ENCODE assay signal across 11 mouse cellular contexts in the genomic region with DNA sequence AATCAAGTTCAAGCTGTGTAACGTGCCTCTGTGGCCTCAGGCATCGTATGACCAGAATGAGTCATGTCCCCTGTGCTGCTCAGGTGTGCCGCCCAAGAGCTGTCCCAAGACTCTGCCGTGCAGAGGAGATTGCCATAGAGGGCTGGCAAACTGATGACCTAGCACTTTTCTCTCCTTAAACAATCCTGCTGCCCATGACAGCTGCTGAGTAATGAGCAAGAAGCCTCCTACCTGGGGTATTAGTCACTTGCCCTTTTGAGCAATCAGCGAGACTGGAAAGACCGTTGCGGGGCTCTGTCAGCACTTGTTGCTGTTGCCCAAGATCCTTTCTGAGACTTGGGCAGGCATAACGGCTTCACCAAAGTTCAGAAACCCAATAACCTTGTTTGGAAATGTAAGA.
DNase-seq lines count a peak whose midpoint lies in the region; ATAC-seq lines count a peak whose summit lies in the region.
"Had no signal": no experiment of that assay in that cellular context is flagged by ENCODE, and none has a peak within 500 bp of the region (broad histone marks: within the 10 kb centered on the region; RNA-seq: fewer than 3 reads in every experiment).

No protein-coding gene starts in this region.

- no peak overlapping the region for H3K27ac ChIP-seq in embryonic facial prominence, embryonic 14.5 days (replicated peaks; ENCODE audit: low read depth, low read length)
- no peak overlapping the region for H3K27ac ChIP-seq in embryonic facial prominence, embryonic 10.5 days (replicated peaks)
- H3K27ac ChIP-seq in forebrain, embryonic 12.5 days, result no peak overlapping the region
- H3K27ac ChIP-seq: limb, embryonic 13.5 days had no signal

- WGBS in embryonic facial prominence, embryonic 14.5 days, result 74% methylated on average over 8 of the region's 8 CpGs
- WGBS in embryonic facial prominence, embryonic 10.5 days, result 84% methylated on average over 8 of the region's 8 CpGs
- 91% methylated on average over 8 of the region's 8 CpGs for WGBS in forebrain, embryonic 12.5 days

- H3K9me3 ChIP-seq in embryonic facial prominence, embryonic 14.5 days (ENCODE audit: control insufficient read depth, low read length), result no peaks in the 10 kb centered on the region
- no peaks in the 10 kb centered on the region for H3K9me3 ChIP-seq in embryonic facial prominence, embryonic 10.5 days
- H3K9me3 ChIP-seq in forebrain, embryonic 12.5 days, result no peaks in the 10 kb centered on the region
- H3K9me3 ChIP-seq: limb, embryonic 13.5 days had no signal

- no peaks in the 10 kb centered on the region for H3K36me3 ChIP-seq in embryonic facial prominence, embryonic 14.5 days (ENCODE audit: control insufficient read depth, insufficient read depth, low read length)
- H3K36me3 ChIP-seq in embryonic facial prominence, embryonic 10.5 days (replicated peaks), result no peaks in the 10 kb centered on the region
- H3K36me3 ChIP-seq in forebrain, embryonic 12.5 days (replicated peaks), result no peaks in the 10 kb centered on the region
- H3K36me3 ChIP-seq: limb, embryonic 13.5 days had no signal

- peak; percentile 10; the same call in 1 of the 2 replicates for ATAC-seq in embryonic facial prominence, embryonic 14.5 days (ENCODE audit: low read depth)
- peak; percentile 91 for ATAC-seq in neutrophil, adult 5-6 weeks (ENCODE audit: extremely low read depth, insufficient number of reproducible peaks, low FRiP score, poor library complexity, severe bottlenecking)
- ATAC-seq in forebrain, embryonic 12.5 days (ENCODE audit: low FRiP score), result no peak

- no peaks in the 10 kb centered on the region for H3K27me3 ChIP-seq in embryonic facial prominence, embryonic 14.5 days (replicated peaks; ENCODE audit: control insufficient read depth, insufficient read depth, low read length)
- peaks cover 13% of the 10 kb centered on the region; the same call in 1 of the 2 replicates for H3K27me3 ChIP-seq in embryonic facial prominence, embryonic 10.5 days (replicated peaks; ENCODE audit: low read depth, poor library complexity, severe bottlenecking)
- peaks cover 53% of the 10 kb centered on the region for H3K27me3 ChIP-seq in forebrain, embryonic 12.5 days

- peaks cover 8% of the 10 kb centered on the region; the same call in 1 of the 2 replicates for H3K4me1 ChIP-seq in embryonic facial prominence, embryonic 14.5 days (ENCODE audit: control insufficient read depth, insufficient read depth, low read length)
- peaks cover 26% of the 10 kb centered on the region for H3K4me1 ChIP-seq in embryonic facial prominence, embryonic 10.5 days
- peaks cover 13% of the 10 kb centered on the region for H3K4me1 ChIP-seq in forebrain, embryonic 12.5 days

- H3K4me3 ChIP-seq in embryonic facial prominence, embryonic 14.5 days (ENCODE audit: low read depth, low read length), result no peak overlapping the region
- no peak overlapping the region for H3K4me3 ChIP-seq in embryonic facial prominence, embryonic 10.5 days
- no peak overlapping the region for H3K4me3 ChIP-seq in forebrain, embryonic 12.5 days (replicated peaks)
- H3K4me3 ChIP-seq: limb, embryonic 13.5 days had no signal

- no peak overlapping the region for H3K9ac ChIP-seq in embryonic facial prominence, embryonic 14.5 days (ENCODE audit: low read depth, low read length)
- H3K9ac ChIP-seq in forebrain, embryonic 12.5 days, result no peak overlapping the region
- H3K9ac ChIP-seq: limb, embryonic 13.5 days had no signal

- peak; percentile 41 for DNase-seq in embryonic facial prominence, embryonic 14.5 days (ENCODE audit: low spot score)
- DNase-seq in embryonic facial prominence, embryonic 10.5 days (ENCODE audit: low spot score), result no peak
- DNase-seq in CD4-positive helper T cell, adult 2 months (ENCODE audit: low read depth, low spot score), result peak; percentile 51
- DNase-seq in gonadal fat pad, adult 2 months (ENCODE audit: low read depth), result peak; percentile 100
- no peak for DNase-seq in spleen, postnatal 4 days (ENCODE audit: low spot score in 2 of 2)
- DNase-seq in layer of hippocampus, adult 8-10 months (ENCODE audit: low spot score in 2 of 2), result no peak
- DNase-seq: cerebellum, postnatal 14 days; lung, postnatal 4 days had no signal

- no peak overlapping the region for H3K4me2 ChIP-seq in embryonic facial prominence, embryonic 14.5 days (ENCODE audit: low read depth, low read length)
- H3K4me2 ChIP-seq in forebrain, embryonic 12.5 days, result no peak overlapping the region
- H3K4me2 ChIP-seq: limb, embryonic 13.5 days had no signal

Comparison
In these comparisons a context has a peak if more than half of its experiments do, and no peak if none do; other contexts are left out.
1. DNase-seq: peak in embryonic facial prominence, embryonic 14.5 days (single experiment), CD4-positive helper T cell, adult 2 months (single experiment) and gonadal fat pad, adult 2 months (single experiment); none in embryonic facial prominence, embryonic 10.5 days (single experiment), spleen, postnatal 4 days (0 of 2) and layer of hippocampus, adult 8-10 months (0 of 2).